Mouse (Mus musculus) stomach, postnatal 0 days (tissue): ENCODE measurements at regions not wholly inside any gene's neighbourhood (a gene's known extent, or its start where the extent isn't known, plus 50 kb on each side); places are given as distances from the start of the nearest gene placed in this dataset.

Experiments
- ATAC-seq: fragments of 200-750 bp; cut with Nextera tagmentation; 2 replicates; pipeline ENCODE4 v1.8.0; 2017; ENCODE audit not compliant: low FRiP score, low TSS enrichment
- DNase-seq: peaks from one replicate; pipeline ENCODE4 v3.0.0-alpha.2; 2016; ENCODE audit warnings: low spot score
- H3K27ac ChIP-seq: fragments of 300-500 bp; sonication (generic); replicated peaks from 2 replicates; pipeline ENCODE4 v1.5.1; 2014; ENCODE audit warnings: mild to moderate bottlenecking, control low read depth
- H3K27me3 ChIP-seq: fragments of 300-500 bp; sonication (generic); 2 replicates; pipeline ENCODE4 v1.6.1; 2014; ENCODE audit warnings: low read length; ENCODE audit not compliant: control insufficient read depth, insufficient read depth
- H3K36me3 ChIP-seq: fragments of 300-500 bp; sonication (generic); 2 replicates; pipeline ENCODE4 v1.6.1; 2014; ENCODE audit warnings: low read length, mixed read lengths; ENCODE audit not compliant: control insufficient read depth, insufficient read depth
- H3K4me1 ChIP-seq: fragments of 300-500 bp; sonication (generic); replicated peaks from 2 replicates; pipeline ENCODE4 v1.6.1; 2014; ENCODE audit warnings: antibody characterized with exemption; ENCODE audit not compliant: control insufficient read depth, insufficient read depth
- H3K4me2 ChIP-seq: fragments of 300-500 bp; sonication (generic); replicated peaks from 2 replicates; pipeline ENCODE4 v1.6.1; 2014; ENCODE audit warnings: low read depth, mild to moderate bottlenecking, control low read depth, moderate library complexity
- H3K4me3 ChIP-seq: fragments of 300-500 bp; sonication (generic); 2 replicates; pipeline ENCODE4 v1.5.1; 2014; ENCODE audit warnings: low read depth, low read length, control low read depth
- H3K9ac ChIP-seq: fragments of 300-500 bp; sonication (generic); 2 replicates; pipeline ENCODE4 v1.6.1; 2014; ENCODE audit warnings: mild to moderate bottlenecking, low read length, control low read depth, mixed read lengths
- H3K9me3 ChIP-seq: fragments of 300-500 bp; sonication (generic); 2 replicates; pipeline ENCODE4 v1.6.1; 2016; ENCODE audit warnings: low read length; ENCODE audit not compliant: control insufficient read depth
- CTCF ChIP-seq: IDR thresholded peaks from 2 replicates; pipeline ENCODE4 v1.5.1; 2016; ENCODE audit warnings: antibody characterized with exemption, low read depth, mild to moderate bottlenecking, moderate library complexity
- EP300 ChIP-seq: optimal IDR thresholded peaks from 2 replicates; pipeline ENCODE3; 2016; ENCODE audit warnings: antibody characterized with exemption
- WGBS: fragments of 180-500 bp; shearing (Covaris S2); extraction: QIAGEN DNeasy Blood & Tissue Kit; methylation state at CpG from one replicate; pipeline ENCODE4 v1.1.7; 2014; 5-methylcytosine and 5-hydroxymethylcytosine counted together

DNA sequence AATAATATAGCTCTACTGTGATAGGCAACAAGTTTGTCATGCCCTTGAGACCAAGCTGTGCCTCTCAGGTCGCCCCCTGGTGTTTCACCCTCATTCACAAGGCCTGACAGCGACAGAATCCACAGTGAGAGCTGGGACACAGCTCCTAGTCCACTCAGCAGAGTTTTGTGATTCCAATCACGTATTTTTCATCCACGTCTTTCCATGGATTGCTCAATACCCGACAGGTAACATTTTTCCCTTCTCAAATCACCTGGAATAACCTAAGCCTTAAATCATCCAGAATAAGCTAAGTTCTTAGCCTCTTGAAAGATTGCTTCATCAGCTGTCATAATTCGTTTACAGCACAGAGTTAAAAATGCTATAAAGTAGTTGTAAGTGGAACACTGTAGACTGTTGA is 211.3 kb downstream of the Ccdc91 start:
- no peaks in the 10 kb centered on the region for H3K36me3 ChIP-seq
- no peaks in the 10 kb centered on the region for H3K9me3 ChIP-seq
- no peak overlapping the region for H3K9ac ChIP-seq
- no peak overlapping the region for H3K4me2 ChIP-seq
- no peak overlapping the region for H3K4me3 ChIP-seq
- no peak overlapping the region for H3K27ac ChIP-seq
- no peak for ATAC-seq
- H3K4me1 ChIP-seq: no peaks in the 10 kb centered on the region
- DNase-seq: no peak
- WGBS: 56% methylated on average over 6 of the region's 6 CpGs
- no peak for TF ChIP-seq EP300
- peak; percentile 47 for TF ChIP-seq CTCF
- no peaks in the 10 kb centered on the region for H3K27me3 ChIP-seq

DNA sequence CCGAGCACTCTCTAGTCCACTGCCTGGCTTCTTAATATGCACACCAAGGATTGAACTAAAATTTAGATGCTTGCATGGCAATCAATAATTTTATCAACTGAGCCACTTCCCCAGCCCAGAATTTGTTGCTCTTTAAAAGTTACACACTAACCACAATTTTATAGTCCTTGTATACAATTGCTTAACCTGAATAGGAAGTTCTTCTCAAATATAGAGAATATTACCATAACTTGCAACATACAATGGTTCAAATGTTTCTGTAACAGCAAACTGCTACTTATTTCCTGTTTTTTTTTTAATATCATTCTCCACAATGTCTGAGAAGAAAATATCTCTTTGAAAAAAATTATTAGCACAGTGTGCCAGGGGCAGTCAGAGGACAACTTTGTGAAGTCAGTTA is 222.6 kb downstream of the Ccdc91 start:
- Histone ChIP-seq H3K9me3 (no peaks in the 10 kb centered on the region), H3K4me2 (no peak overlapping the region), H3K27ac (no peak overlapping the region), H3K4me1 (no peaks in the 10 kb centered on the region), H3K36me3 (no peaks in the 10 kb centered on the region), H3K27me3 (no peaks in the 10 kb centered on the region), H3K4me3 (no peak overlapping the region), H3K9ac (no peak overlapping the region)
- no peak for TF ChIP-seq EP300
- TF ChIP-seq CTCF: no peak
- DNase-seq (no peak), ATAC-seq (no peak)
- 92% methylated on average over 1 of the region's 1 CpGs for WGBS

GRCm38 (mm10) chr6:147699449-147699848 is 223.8 kb downstream of the Ccdc91 start:
- Histone ChIP-seq H3K4me1 (no peaks in the 10 kb centered on the region), H3K27me3 (no peaks in the 10 kb centered on the region), H3K4me3 (no peak overlapping the region), H3K9me3 (no peaks in the 10 kb centered on the region), H3K27ac (no peak overlapping the region), H3K4me2 (no peak overlapping the region), H3K9ac (no peak overlapping the region), H3K36me3 (no peaks in the 10 kb centered on the region)
- ATAC-seq (no peak), DNase-seq (no peak)
- 71% methylated on average over 3 of the region's 3 CpGs for WGBS
- TF ChIP-seq EP300 (no peak), CTCF (no peak)

DNA sequence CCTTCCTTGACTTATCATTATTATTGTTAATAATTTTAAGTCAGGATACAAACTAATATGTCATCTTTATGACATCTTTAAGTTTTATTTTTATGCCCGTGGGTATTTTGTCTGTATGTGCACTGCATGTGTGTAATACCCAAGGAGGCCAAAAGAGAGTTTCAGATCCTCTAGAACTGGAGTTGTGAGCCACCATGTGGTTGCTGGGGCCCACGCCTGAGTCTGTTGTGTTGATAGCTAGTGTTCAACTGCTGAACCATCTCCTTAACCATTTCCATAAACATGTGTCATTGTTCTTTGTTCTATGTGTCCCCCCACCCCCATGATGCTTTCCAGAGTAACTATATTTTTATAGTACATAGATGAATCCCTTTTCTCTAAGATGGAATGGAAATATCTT is 225.0 kb downstream of the Ccdc91 start:
- no peak overlapping the region for H3K9ac ChIP-seq
- H3K4me1 ChIP-seq: no peaks in the 10 kb centered on the region
- no peak overlapping the region for H3K27ac ChIP-seq
- H3K9me3 ChIP-seq: no peaks in the 10 kb centered on the region
- no peaks in the 10 kb centered on the region for H3K27me3 ChIP-seq
- ATAC-seq: no peak
- no peak for DNase-seq
- TF ChIP-seq EP300 (no peak), CTCF (no peak; the same call in 1 of the 2 replicates)
- H3K4me2 ChIP-seq: no peak overlapping the region
- H3K36me3 ChIP-seq: no peaks in the 10 kb centered on the region
- WGBS: 70% methylated on average over 2 of the region's 2 CpGs
- H3K4me3 ChIP-seq: no peak overlapping the region

DNA sequence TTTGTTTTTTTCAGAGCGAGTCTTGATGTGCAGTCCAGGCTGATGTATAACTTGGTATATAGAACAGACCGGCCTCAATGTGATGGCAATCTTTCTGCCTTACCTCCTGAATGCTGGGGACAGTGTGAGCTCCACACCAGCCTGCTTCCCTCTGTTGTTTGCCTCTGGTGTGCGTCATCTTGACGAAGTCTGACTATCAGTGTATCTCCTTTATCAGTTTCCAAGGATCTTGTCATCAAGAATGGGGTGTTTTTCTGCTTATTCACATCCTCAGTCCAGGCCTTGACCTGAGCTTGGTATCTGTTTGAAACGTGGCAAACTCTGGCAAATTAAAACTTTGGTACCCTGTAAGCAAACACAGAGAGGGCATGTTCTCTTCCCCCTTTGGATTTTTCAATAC is 226.3 kb downstream of the Ccdc91 start:
- H3K4me2 ChIP-seq: no peak overlapping the region
- no peak for TF ChIP-seq CTCF
- no peaks in the 10 kb centered on the region for H3K9me3 ChIP-seq
- H3K4me1 ChIP-seq: no peaks in the 10 kb centered on the region
- no peaks in the 10 kb centered on the region for H3K36me3 ChIP-seq
- H3K27ac ChIP-seq: no peak overlapping the region
- no peaks in the 10 kb centered on the region for H3K27me3 ChIP-seq
- no peak overlapping the region for H3K4me3 ChIP-seq
- DNase-seq (no peak), ATAC-seq (no peak)
- WGBS: 74% methylated on average over 5 of the region's 5 CpGs
- H3K9ac ChIP-seq: no peak overlapping the region

DNA sequence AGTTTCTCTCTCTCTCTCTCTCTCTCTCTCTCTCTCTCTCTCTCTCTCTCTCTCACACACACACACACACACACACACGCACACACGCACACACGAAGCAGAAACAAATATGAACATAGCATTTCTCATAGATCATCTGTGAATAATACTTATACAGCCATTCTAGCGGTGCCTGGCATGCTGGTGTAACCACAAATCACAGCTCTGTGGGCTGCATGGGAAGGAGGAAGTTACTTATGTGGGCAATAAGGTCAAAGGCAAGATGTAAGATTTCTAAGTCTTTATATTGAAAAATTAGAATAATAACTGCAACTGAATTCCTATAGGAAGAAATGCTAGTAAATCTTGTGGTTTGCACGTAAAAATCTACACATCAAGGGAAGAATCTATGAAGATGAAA is 228.7 kb downstream of the Ccdc91 start:
- H3K9ac ChIP-seq: no peak overlapping the region
- DNase-seq (no peak), ATAC-seq (no peak)
- no peak overlapping the region for H3K4me3 ChIP-seq
- 69% methylated on average over 5 of the region's 5 CpGs for WGBS
- no peaks in the 10 kb centered on the region for H3K4me1 ChIP-seq
- H3K27ac ChIP-seq: no peak overlapping the region
- no peak for TF ChIP-seq EP300
- TF ChIP-seq CTCF: no peak
- H3K36me3 ChIP-seq: no peaks in the 10 kb centered on the region
- H3K27me3 ChIP-seq: no peaks in the 10 kb centered on the region
- no peak overlapping the region for H3K4me2 ChIP-seq
- H3K9me3 ChIP-seq: no peaks in the 10 kb centered on the region
